Mouse (Mus musculus) c-Kit-positive CD71-positive TER-119-positive erythroid progenitor cells, embryonic 14.5 days (primary cell): Measurements from ENCODE around the gene Map1b.
A peak's percentile ranks its signal among the peaks of the same experiment; 100 is the strongest.

ENCODE experiments used
- DNase-seq: peaks from one replicate; pipeline ENCODE4 v3.0.0-alpha.2; 2013; ENCODE audit warnings: low spot score

The Map1b gene

GRCm38 (mm10) chr13:99398149-99398701, 118.1 kb downstream of the Map1b start:
- no peak for DNase-seq

- DNase-seq, result no peak
These were observed 119.1 kb downstream of the Map1b start for GRCm38 (mm10) chr13:99397228-99397627.

GRCm38 (mm10) chr13:99395531-99395930, 120.8 kb downstream of the Map1b start:
- no peak for DNase-seq

GRCm38 (mm10) chr13:99394694-99395093, 121.6 kb downstream of the Map1b start:
- DNase-seq, result no peak

- no peak for DNase-seq
These were observed 123.2 kb downstream of the Map1b start for GRCm38 (mm10) chr13:99393128-99393527.

- DNase-seq, result no peak
These were observed 124.9 kb downstream of the Map1b start for GRCm38 (mm10) chr13:99391417-99391816.

GRCm38 (mm10) chr13:99387901-99388811, 128.2 kb downstream of the Map1b start:
- DNase-seq, result no peak

GRCm38 (mm10) chr13:99386341-99386740, 130.0 kb downstream of the Map1b start:
- no peak for DNase-seq

GRCm38 (mm10) chr13:99385911-99386310, 130.4 kb downstream of the Map1b start:
- DNase-seq, result no peak

- no peak for DNase-seq
These were observed 131.7 kb downstream of the Map1b start for GRCm38 (mm10) chr13:99384555-99385203.

- no peak for DNase-seq
These were observed 134.0 kb downstream of the Map1b start for GRCm38 (mm10) chr13:99382373-99382772.

- no peak for DNase-seq
These were observed 138.1 kb downstream of the Map1b start for GRCm38 (mm10) chr13:99378223-99378622.

GRCm38 (mm10) chr13:99377055-99377454, 139.3 kb downstream of the Map1b start:
- no peak for DNase-seq

- peak; percentile 49 for DNase-seq
These were observed 140.8 kb downstream of the Map1b start for GRCm38 (mm10) chr13:99375550-99375949.

- no peak for DNase-seq
These were observed 142.1 kb downstream of the Map1b start for GRCm38 (mm10) chr13:99374191-99374590.

- DNase-seq, result no peak
These were observed 142.7 kb downstream of the Map1b start for GRCm38 (mm10) chr13:99373684-99374083.
